Mouse (Mus musculus): ENCODE data around the gene Prkrip1. TPM values are rescaled to one million over a fixed set of nuclear protein-coding genes. Genes with fewer than 3 reads are reported as not detected.
A peak's percentile ranks its signal among the peaks of the same experiment; 100 is the strongest.
"Not testable (repeated sequence)": the region's sequence is repeated elsewhere in the genome, so short reads cannot be mapped to it uniquely, and the experiment has no call there.

Prkrip1 gene
- polyA plus RNA-seq, 1 experiment from 2014 or later = 74.0 TPM

DNA sequence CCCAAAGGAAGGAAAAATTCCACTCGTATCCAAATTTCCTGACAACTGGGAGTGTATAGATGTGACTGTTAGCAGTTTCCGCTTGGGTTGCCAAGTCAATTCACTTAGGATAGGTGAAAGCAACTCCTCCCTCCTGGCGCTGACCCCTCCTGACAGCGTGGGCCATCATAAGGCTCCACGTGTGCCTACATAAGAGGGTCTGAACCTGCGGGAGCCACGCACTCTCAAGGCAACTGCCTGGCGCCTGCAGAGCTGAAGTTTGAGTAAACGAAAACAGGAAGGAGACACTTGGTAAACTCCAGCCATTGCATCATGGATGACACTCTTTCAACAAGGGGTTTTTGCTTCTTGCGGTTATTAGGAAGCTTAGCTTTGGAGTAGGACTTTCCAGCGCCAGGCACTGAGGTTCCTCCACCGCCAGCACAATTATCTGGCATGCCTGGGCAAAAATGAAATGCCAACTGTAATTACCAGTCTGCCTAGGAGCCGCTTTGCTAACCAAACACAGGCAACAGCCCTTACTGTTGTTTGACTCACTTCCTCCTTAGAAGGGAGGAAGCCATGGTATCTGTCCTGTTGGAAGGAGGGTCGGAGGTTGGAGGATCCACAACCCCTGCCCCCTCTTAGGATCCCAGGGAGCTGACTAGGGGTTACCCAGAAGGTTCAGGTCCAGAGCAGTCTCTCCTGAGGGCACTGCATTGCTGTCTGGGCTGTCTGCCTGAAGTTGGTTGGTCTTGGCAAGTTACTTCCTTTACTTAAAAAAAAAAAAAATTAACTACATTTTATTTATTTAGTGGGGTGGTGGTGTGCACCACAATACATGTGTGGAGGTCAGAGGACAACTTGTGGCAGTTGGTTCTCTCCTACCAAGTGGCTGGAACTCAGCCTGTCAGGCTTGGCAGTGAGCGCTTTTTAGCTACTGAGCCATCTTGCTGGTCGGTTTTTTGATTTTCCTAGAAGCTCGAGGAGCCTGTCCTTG is 27.1 kb downstream of the Prkrip1 start:
- Histone ChIP-seq H3K27me3 (0 out of 2 replicates have a peak, but pooled peaks cover 8% of the 10 kb centered on the region), H3K27ac (no peak overlapping the region), H3K4me2 (peak overlapping the region; percentile 86), H3K9ac (peak overlapping the region; percentile 79; the same call in 1 of the 2 replicates), H3K4me3 (peak overlapping the region; percentile 60), H3K4me1 (peaks cover 28% of the 10 kb centered on the region), H3K36me3 (ENCODE audit: poor library complexity, severe bottlenecking) (peaks cover 12% of the 10 kb centered on the region; the same call in 1 of the 2 replicates), H3K9me3 (replicated peaks) (peaks cover 7% of the 10 kb centered on the region; the same call in 1 of the 2 replicates)
- ATAC-seq = no peak
- 40% methylated on average over 17 of the region's 17 CpGs for WGBS

DNA sequence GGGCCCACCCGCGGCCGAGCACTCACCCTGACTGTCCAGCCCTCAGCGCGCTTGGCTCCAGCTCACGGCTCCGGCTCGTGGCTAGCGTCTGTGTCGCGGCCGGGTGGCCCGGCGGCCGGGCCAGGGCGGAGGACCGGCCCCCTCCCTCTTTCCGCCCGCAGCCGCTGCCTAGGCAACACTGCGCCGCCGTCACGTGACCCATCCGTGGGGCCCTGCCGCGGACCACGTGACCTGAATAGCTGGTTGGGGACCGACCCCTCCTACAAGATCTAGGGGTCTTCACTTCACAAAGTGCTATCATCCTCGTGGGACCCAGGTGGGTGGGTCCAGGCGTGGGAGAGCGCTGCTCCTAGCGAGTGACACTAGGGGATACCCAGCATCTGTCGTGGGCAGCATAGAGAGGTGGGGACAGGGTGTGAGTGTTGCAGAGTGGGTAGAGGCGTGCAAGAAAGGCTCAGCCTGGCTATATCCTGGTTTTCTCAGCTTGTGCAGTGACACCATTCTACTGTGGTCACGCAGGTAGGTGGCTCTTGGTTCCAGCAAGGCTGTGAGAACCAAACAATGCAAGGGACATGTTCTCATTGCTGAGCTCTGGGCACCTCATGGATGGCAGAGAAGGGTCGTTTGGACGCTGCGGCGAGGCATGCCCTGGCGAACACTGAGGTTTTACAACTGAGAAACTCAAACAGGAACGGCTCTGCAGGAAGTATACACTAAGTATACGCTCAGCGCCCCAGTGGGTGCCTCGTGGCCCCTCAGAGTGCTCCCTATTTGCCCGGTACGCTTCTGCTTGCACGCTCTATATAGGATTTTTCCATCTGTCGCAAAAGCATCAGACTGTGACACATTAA is 28.0 kb downstream of the Prkrip1 start, which contains the start of gene Orai2:
Gene Orai2, minus strand, starts transcription at position 202 of the 851 bp plus-strand sequence.
- 0 out of 2 replicates have a peak, but pooled peaks cover 8% of the 10 kb centered on the region for H3K27me3 ChIP-seq
- H3K9me3 ChIP-seq (replicated peaks) = peaks cover 7% of the 10 kb centered on the region; the same call in 1 of the 2 replicates
- H3K36me3 ChIP-seq (ENCODE audit: poor library complexity, severe bottlenecking) = peaks cover 12% of the 10 kb centered on the region; the same call in 1 of the 2 replicates
- peaks cover 28% of the 10 kb centered on the region for H3K4me1 ChIP-seq
- H3K4me2 ChIP-seq = peak within 1 kb of the TSS; percentile 86
- H3K4me3 ChIP-seq = peak within 1 kb of the TSS; percentile 60
- H3K9ac ChIP-seq = peak within 1 kb of the TSS; percentile 79
- ATAC-seq = peak; percentile 92
- H3K27ac ChIP-seq = peak within 1 kb of the TSS; percentile 51
- WGBS = 5% methylated on average over 49 of the region's 49 CpGs

DNA sequence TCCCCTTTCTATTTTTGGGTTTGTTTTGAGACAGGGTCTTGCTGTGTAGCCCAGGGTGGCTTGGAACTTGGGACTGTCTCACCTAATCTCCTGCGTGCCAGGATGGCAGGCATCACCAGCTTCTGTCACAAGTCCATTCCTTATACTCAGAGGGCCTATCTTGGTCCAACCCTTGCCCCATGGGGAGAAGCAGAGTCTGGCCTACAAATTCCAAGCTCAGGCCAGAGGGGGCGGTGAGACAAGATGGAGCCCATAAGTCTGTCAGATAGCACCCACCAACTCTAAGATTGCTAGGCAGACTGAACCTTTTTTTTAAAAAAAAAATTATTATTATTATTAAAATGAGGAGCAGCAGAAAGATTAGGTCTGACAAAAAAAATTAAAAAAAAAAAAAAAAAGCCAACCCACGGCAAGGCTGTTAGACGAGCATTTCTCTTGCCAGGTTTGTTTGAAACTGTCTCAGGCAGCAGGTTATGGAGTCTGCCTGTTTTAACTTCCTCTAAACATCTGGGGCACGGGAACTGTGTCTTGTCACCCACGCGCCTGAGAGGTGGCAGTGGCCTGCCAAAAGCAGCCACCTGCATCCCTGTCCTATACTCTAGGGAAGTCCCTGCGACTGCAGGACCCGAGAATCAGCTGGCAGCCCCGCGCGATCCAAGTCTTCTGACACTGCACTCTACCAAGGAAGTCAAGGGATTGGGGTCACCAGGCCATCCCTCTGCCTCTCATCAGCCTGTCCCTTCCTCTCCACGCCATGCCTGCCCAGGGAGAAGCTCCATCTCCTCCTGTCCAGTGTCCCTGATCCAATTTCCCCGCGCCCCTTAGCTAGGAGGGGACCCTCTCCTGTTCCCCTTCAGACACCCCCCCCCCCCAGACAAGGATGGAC is 28.9 kb downstream of the Prkrip1 start:
- H3K36me3 ChIP-seq (ENCODE audit: poor library complexity, severe bottlenecking) = peaks cover 16% of the 10 kb centered on the region
- 12% methylated on average over 15 of the region's 15 CpGs for WGBS
- H3K4me2 ChIP-seq = peak overlapping the region; percentile 86
- H3K27me3 ChIP-seq = 0 out of 2 replicates have a peak, but pooled peaks cover 8% of the 10 kb centered on the region
- peak overlapping the region; percentile 60 for H3K4me3 ChIP-seq
- 0 out of 2 replicates have a peak overlapping the region, but pooled peaks have one; percentile 1 for H3K27ac ChIP-seq
- peaks cover 28% of the 10 kb centered on the region for H3K4me1 ChIP-seq
- H3K9ac ChIP-seq = peak overlapping the region; percentile 79
- H3K9me3 ChIP-seq (replicated peaks) = peaks cover 7% of the 10 kb centered on the region; the same call in 1 of the 2 replicates
- ATAC-seq = peak; percentile 34; the same call in 1 of the 2 replicates

DNA sequence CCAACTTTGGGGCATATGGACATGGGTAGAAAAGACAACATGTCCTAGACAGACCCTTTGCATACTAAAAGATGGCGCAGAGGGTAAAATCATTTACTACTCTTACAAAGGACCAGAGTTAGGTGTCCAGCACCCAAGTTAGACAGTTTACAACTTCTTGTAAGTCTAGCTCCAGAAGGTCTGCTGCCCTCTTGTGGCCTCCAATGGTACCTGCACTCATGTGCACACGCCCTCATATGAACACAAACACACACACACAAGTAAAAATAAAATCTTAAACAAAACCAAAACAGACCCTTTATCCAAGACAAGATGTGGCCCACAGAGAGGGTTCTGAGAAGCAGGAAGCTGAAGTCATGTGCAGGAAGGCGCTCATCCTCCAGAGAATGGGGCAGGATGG is 30.7 kb downstream of the Prkrip1 start:
- 0 out of 2 replicates have a peak, but pooled peaks cover 8% of the 10 kb centered on the region for H3K27me3 ChIP-seq
- peaks cover 17% of the 10 kb centered on the region for H3K4me1 ChIP-seq
- no peak for ATAC-seq
- 90% methylated on average over 3 of the region's 3 CpGs for WGBS
- no peak overlapping the region for H3K4me3 ChIP-seq
- H3K27ac ChIP-seq = no peak overlapping the region
- no peak overlapping the region for H3K9ac ChIP-seq
- H3K9me3 ChIP-seq (replicated peaks) = peaks cover 7% of the 10 kb centered on the region; the same call in 1 of the 2 replicates
- H3K36me3 ChIP-seq (ENCODE audit: poor library complexity, severe bottlenecking) = peaks cover 16% of the 10 kb centered on the region
- H3K4me2 ChIP-seq = no peak overlapping the region

DNA sequence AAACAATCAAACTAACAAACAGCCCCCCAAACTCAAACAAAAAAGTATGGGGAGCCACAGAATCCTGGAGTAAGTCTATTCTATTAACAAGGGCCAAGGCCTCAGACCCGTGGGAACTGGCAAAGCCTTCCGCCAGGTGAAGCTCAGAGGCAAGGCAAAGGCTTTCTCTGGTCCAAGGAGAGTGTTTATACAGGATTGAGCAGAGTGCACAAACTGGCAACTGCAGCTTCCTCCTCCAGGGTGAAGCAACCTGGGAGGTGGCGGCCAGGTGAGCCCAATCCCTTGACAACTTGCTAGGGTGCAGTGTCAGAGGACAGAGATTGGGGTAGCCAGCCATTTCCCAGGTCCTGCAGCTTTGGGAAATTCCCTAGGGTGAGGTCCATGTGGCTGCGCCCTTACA is 31.5 kb downstream of the Prkrip1 start:
- Histone ChIP-seq H3K9ac (no peak overlapping the region), H3K36me3 (ENCODE audit: poor library complexity, severe bottlenecking) (peaks cover 16% of the 10 kb centered on the region), H3K4me2 (no peak overlapping the region), H3K4me3 (no peak overlapping the region), H3K27ac (no peak overlapping the region), H3K4me1 (peaks cover 17% of the 10 kb centered on the region), H3K27me3 (0 out of 2 replicates have a peak, but pooled peaks cover 6% of the 10 kb centered on the region), H3K9me3 (replicated peaks) (peaks cover 7% of the 10 kb centered on the region; the same call in 1 of the 2 replicates)
- WGBS = 95% methylated on average over 4 of the region's 4 CpGs
- ATAC-seq = no peak

DNA sequence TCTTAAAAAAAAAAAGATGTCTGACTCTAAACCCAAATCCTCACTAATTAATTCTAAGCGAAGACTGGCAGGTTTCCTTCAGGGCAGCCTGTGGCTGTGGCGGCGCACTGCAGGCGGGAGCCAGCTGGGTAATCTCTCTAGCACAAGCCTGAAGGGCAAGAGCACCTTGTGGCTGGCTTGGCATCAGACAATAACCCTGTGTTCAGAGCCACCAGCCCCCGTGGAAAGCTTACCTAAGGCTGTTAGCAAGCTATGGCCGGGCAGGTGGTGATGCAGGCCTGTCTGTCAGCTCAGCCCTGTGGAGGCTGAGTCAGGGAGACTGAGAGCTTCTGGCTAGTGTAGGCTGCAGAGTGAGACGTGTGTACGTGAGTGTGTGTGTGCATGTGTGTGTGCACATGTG is 33.5 kb downstream of the Prkrip1 start:
- Histone ChIP-seq H3K4me2 (no peak overlapping the region), H3K27ac (no peak overlapping the region), H3K4me3 (no peak overlapping the region), H3K4me1 (peaks cover 4% of the 10 kb centered on the region), H3K9me3 (replicated peaks) (peaks cover 7% of the 10 kb centered on the region; the same call in 1 of the 2 replicates), H3K9ac (no peak overlapping the region), H3K36me3 (ENCODE audit: poor library complexity, severe bottlenecking) (peaks cover 24% of the 10 kb centered on the region), H3K27me3 (no peaks in the 10 kb centered on the region)
- no peak for ATAC-seq
- 79% methylated on average over 8 of the region's 8 CpGs for WGBS

DNA sequence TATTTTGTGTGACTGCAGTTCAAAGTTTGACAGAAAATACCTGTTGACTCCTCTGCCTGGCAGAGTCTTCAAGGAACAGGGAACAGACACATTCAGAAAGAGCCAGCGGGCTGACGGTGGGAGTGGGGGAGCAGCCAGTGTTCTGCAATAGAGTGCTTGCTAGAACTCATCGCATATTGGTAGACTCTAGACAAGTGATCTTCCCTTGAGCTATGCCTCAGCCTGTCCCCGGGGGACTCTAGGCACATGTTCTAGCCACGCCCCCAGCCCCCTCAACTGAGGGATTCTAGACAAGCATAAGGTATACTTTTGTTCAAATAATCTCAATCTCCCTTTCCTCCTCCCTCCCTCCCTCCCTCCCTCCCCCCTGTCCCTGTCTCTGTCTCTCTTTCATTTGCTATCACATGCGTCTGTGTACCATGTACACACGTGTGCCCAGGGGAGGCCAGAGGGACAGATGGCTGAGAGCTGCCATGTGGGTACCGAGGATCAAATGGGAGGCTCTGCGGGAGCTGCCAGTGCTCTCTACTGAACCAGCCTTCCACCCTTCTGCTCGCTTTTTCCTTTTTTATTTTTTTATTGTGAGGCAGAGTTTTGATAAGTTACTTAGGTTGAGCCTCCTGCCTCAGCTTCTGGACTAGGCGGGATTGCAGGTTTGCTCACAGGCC is 34.8 kb downstream of the Prkrip1 start:
- Histone ChIP-seq H3K36me3 (ENCODE audit: poor library complexity, severe bottlenecking) (peaks cover 26% of the 10 kb centered on the region), H3K27ac (no peak overlapping the region)
- peak; percentile 43; the same call in 1 of the 2 replicates for ATAC-seq

DNA sequence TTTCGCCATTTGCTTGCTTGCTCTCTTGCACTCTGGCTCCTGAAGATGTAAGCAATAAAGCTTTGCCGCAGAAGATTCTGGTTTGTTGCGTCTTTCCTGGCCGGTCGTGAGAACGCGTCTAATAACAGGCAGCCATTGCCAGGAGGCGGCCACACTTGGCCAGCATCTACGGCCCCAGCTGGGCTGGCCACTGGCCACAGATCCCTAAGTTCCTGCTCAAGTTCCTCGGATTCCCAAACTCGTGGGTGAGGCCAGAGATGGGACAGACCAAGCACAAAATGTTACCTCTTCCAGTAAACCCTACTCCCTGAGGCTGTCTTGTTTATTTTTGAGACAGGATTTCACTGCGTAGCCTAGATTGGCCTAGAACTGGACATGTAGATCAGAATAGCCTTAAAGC is 38.7 kb downstream of the Prkrip1 start:
- H3K27ac ChIP-seq; H3K4me2 ChIP-seq; H3K9me3 ChIP-seq (replicated peaks); H3K9ac ChIP-seq; ATAC-seq; H3K4me3 ChIP-seq; H3K4me1 ChIP-seq; H3K27me3 ChIP-seq: not testable (repeated sequence)
- WGBS = 91% methylated on average over 11 of the region's 12 CpGs
- peaks cover 10% of the 10 kb centered on the region; the same call in 1 of the 2 replicates for H3K36me3 ChIP-seq (ENCODE audit: poor library complexity, severe bottlenecking)

More for the DNA sequence above, 34.8 kb downstream of the Prkrip1 start:
- no peak overlapping the region for H3K4me2 ChIP-seq
- no peaks in the 10 kb centered on the region for H3K4me1 ChIP-seq
- no peak overlapping the region for H3K9ac ChIP-seq
- no peaks in the 10 kb centered on the region for H3K27me3 ChIP-seq
- peaks cover 7% of the 10 kb centered on the region; the same call in 1 of the 2 replicates for H3K9me3 ChIP-seq (replicated peaks)
- 83% methylated on average over 11 of the region's 11 CpGs for WGBS
- no peak overlapping the region for H3K4me3 ChIP-seq

DNA sequence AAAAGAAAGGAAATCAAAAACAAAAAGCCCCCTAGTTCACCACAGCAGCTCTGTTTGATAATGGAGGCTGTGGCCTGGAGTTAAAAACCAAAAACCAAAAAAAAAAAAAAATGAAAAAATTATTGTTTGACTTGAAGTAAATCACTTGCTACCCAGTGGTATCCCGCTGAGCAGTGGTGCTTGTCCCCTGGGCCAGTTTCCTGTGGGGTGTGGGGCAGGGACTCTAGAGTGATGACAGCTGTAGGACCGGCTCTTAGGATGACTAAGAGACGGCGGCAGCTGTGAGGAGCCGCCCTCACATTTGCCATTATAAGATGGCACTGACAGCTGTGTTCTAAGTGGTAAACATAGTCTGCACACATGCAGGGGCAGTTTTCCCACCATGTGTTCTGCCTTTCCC is 43.4 kb downstream of the Prkrip1 start:
- no peaks in the 10 kb centered on the region for H3K4me1 ChIP-seq
- WGBS = 92% methylated on average over 5 of the region's 5 CpGs
- H3K9ac ChIP-seq = no peak overlapping the region
- no peaks in the 10 kb centered on the region for H3K27me3 ChIP-seq
- no peaks in the 10 kb centered on the region for H3K9me3 ChIP-seq (replicated peaks)
- H3K27ac ChIP-seq = no peak overlapping the region
- H3K36me3 ChIP-seq (ENCODE audit: poor library complexity, severe bottlenecking) = peaks cover 4% of the 10 kb centered on the region; the same call in 1 of the 2 replicates
- no peak overlapping the region for H3K4me3 ChIP-seq
- H3K4me2 ChIP-seq = no peak overlapping the region
- ATAC-seq = no peak

DNA sequence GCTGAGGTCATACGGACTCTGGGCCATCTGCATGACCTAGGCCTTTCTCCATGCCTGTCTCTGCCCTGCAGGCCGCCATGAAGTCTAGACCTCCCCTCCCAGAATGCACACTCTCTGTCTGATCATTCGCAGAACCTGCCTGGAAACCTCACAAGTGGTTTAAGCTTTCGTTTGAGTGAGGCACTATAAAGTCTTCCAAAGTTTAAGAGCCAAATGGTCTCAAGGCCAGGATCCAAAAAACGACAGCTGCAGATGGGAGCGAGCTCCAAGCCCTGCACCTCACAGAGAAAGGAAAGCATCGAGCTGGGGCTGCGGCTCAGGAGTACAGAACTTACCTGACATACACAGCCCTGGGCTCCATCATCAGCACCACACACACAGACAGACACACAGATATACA is 46.4 kb downstream of the Prkrip1 start:
- WGBS = 81% methylated on average over 8 of the region's 8 CpGs
- no peak overlapping the region for H3K4me3 ChIP-seq
- H3K4me1 ChIP-seq = no peaks in the 10 kb centered on the region
- H3K9me3 ChIP-seq (replicated peaks) = no peaks in the 10 kb centered on the region
- H3K27me3 ChIP-seq = no peaks in the 10 kb centered on the region
- ATAC-seq = no peak
- H3K36me3 ChIP-seq (ENCODE audit: poor library complexity, severe bottlenecking) = no peaks in the 10 kb centered on the region
- no peak overlapping the region for H3K4me2 ChIP-seq
- no peak overlapping the region for H3K9ac ChIP-seq
- no peak overlapping the region for H3K27ac ChIP-seq
